In the genomic region with DNA sequence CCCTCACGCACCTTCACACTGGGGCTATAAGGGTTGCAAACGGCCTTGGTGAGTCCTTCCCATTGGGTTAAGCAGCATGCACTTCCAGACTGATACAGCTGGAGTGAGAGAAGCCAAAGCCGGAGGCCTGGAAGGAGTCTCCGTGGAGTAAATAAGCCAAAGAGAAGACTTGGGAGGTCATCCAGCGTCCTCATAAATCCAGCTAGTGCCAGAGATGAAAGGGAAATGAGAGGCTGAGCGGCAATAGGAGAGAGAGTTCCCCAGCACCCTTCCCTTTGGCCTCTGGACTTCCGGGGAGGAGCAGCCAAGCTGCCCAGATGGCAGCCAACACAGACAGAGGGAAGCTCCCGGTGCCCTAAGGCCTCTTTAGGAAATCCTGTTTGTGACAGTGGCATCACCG, we compare ENCODE assay signal across 9 mouse cellular contexts. TPM values are rescaled to one million over a fixed set of nuclear protein-coding genes. Genes with fewer than 3 reads are reported as not detected.
DNase-seq lines count a peak whose midpoint lies in the region; ATAC-seq lines count a peak whose summit lies in the region.
"Had no signal": no experiment of that assay in that cellular context is flagged by ENCODE, and none has a peak within 500 bp of the region (broad histone marks: within the 10 kb centered on the region; RNA-seq: fewer than 3 reads in every experiment).

No protein-coding gene starts in this region.

- WGBS in heart, embryonic 12.5 days: 71% methylated on average over 9 of the region's 9 CpGs
- 56% methylated on average over 9 of the region's 9 CpGs for WGBS in liver, embryonic 12.5 days (ENCODE audit: insufficient replicate concordance)

- DNase-seq in heart, adult 11 months: peak; percentile 98
- peak; percentile 67 to 75 for DNase-seq in heart, postnatal 10 days
- DNase-seq in skeletal muscle tissue, adult 2 months (ENCODE audit: low read depth, low spot score): peak; percentile 49
- DNase-seq in left cerebral cortex, adult 8-10 months (ENCODE audit: low spot score in 2 of 2): no peak
- DNase-seq in right cerebral cortex, adult 18-20 months: no peak
- no peak for DNase-seq in left cerebral cortex, postnatal 36 days (ENCODE audit: low spot score in 2 of 2)

- no peak overlapping the region for H3K27ac ChIP-seq in heart, embryonic 12.5 days (ENCODE audit: poor library complexity, severe bottlenecking)
- H3K27ac ChIP-seq in liver, embryonic 12.5 days: peak overlapping the region; percentile 16; the same call in 1 of the 2 replicates
- H3K27ac ChIP-seq: limb, embryonic 13.5 days had no signal

- no peak overlapping the region for H3K4me3 ChIP-seq in heart, embryonic 12.5 days
- H3K4me3 ChIP-seq in liver, embryonic 12.5 days: no peak overlapping the region
- H3K4me3 ChIP-seq: limb, embryonic 13.5 days had no signal

- no peaks in the 10 kb centered on the region for H3K9me3 ChIP-seq in heart, embryonic 12.5 days (replicated peaks)
- H3K9me3 ChIP-seq in liver, embryonic 12.5 days (replicated peaks): no peaks in the 10 kb centered on the region
- H3K9me3 ChIP-seq: limb, embryonic 13.5 days had no signal

- H3K9ac ChIP-seq in heart, embryonic 12.5 days: no peak overlapping the region
- no peak overlapping the region for H3K9ac ChIP-seq in liver, embryonic 12.5 days
- H3K9ac ChIP-seq: limb, embryonic 13.5 days had no signal

- H3K36me3 ChIP-seq in heart, embryonic 12.5 days: no peaks in the 10 kb centered on the region
- peaks cover 19% of the 10 kb centered on the region for H3K36me3 ChIP-seq in liver, embryonic 12.5 days
- H3K36me3 ChIP-seq: limb, embryonic 13.5 days had no signal

- H3K27me3 ChIP-seq in heart, embryonic 12.5 days (replicated peaks): no peaks in the 10 kb centered on the region
- no peaks in the 10 kb centered on the region for H3K27me3 ChIP-seq in liver, embryonic 12.5 days (replicated peaks)
- H3K27me3 ChIP-seq: limb, embryonic 13.5 days had no signal

- H3K4me2 ChIP-seq in heart, embryonic 12.5 days: no peak overlapping the region
- no peak overlapping the region for H3K4me2 ChIP-seq in liver, embryonic 12.5 days
- H3K4me2 ChIP-seq: limb, embryonic 13.5 days had no signal

- no peak for ATAC-seq in heart, embryonic 12.5 days (ENCODE audit: insufficient number of reproducible peaks, low FRiP score)
- ATAC-seq in liver, embryonic 12.5 days: no peak

- intact Hi-C loops in heart, postnatal 10 days (cut with DNase I): no loop called here
- intact Hi-C loops in left cerebral cortex, postnatal 36 days (cut with DNase I): no loop called here

- H3K4me1 ChIP-seq in heart, embryonic 12.5 days (replicated peaks): peaks cover 24% of the 10 kb centered on the region
- peaks cover 17% of the 10 kb centered on the region for H3K4me1 ChIP-seq in liver, embryonic 12.5 days

RNA-seq across cellular contexts. Expression of a gene that starts 52.5 kb away (rescaled TPM):
- 17.9 and 21.3 TPM in 2 replicates for polyA plus RNA-seq in heart, embryonic 12.5 days (2016; fragmentation: Nextera tagmentation; extraction: Ambion mirVana)
- 10 to 100 TPM; 20.8 to 21.4 TPM for total RNA-seq in heart, postnatal 10 days (2021)
- 16.1 and 17.4 TPM in 2 replicates for polyA plus RNA-seq in liver, embryonic 12.5 days (2016; fragmentation: Nextera tagmentation; extraction: Ambion mirVana)
- 10 to 100 TPM; 37.5 to 44.9 (median 41.4) TPM for total RNA-seq in left cerebral cortex, adult 8-10 months (2022)
- 10 to 100 TPM; 36.0 to 42.5 TPM for total RNA-seq in left cerebral cortex, postnatal 36 days (2021)

Comparison
In these comparisons a context has a peak if more than half of its experiments do, and no peak if none do; other contexts are left out.
1. DNase-seq: peak in heart, adult 11 months (single experiment), heart, postnatal 10 days (2 of 2) and skeletal muscle tissue, adult 2 months (single experiment); none in left cerebral cortex, adult 8-10 months (0 of 2), right cerebral cortex, adult 18-20 months (single experiment) and left cerebral cortex, postnatal 36 days (0 of 2).